Mouse (Mus musculus) layer of hippocampus, adult 9-11 months (tissue): ENCODE measurements around the gene Il4i1.

ENCODE experiments used
- DNase-seq: peaks from one replicate; pipeline ENCODE4 v3.0.0; 2022

Il4i1 gene

GRCm38 (mm10) chr7:44819391-44819790 is 3.2 kb downstream of the Il4i1 start:
- DNase-seq = no peak

GRCm38 (mm10) chr7:44819863-44820262 is 3.7 kb downstream of the Il4i1 start:
- no peak for DNase-seq

- DNase-seq = no peak
Measured at GRCm38 (mm10) chr7:44820525-44820924, 4.3 kb downstream of the Il4i1 start.

- peak; percentile 1 for DNase-seq
Measured at GRCm38 (mm10) chr7:44821666-44822448, 5.7 kb downstream of the Il4i1 start.

- peak; percentile 8 for DNase-seq
Measured at GRCm38 (mm10) chr7:44823409-44823808, 7.2 kb downstream of the Il4i1 start.

- DNase-seq = peak; percentile 64
Measured at GRCm38 (mm10) chr7:44824872-44825271, 8.7 kb downstream of the Il4i1 start.

GRCm38 (mm10) chr7:44826771-44827170 is 10.6 kb downstream of the Il4i1 start:
- DNase-seq = no peak

GRCm38 (mm10) chr7:44828706-44829105 is 12.5 kb downstream of the Il4i1 start:
- peak; percentile 1 for DNase-seq

- no peak for DNase-seq
Measured at GRCm38 (mm10) chr7:44832763-44833162, 16.6 kb downstream of the Il4i1 start.

GRCm38 (mm10) chr7:44835373-44836015 is 19.3 kb downstream of the Il4i1 start:
- no peak for DNase-seq

- DNase-seq = peak; percentile 51
Measured at GRCm38 (mm10) chr7:44836016-44836404, 19.8 kb downstream of the Il4i1 start.

- no peak for DNase-seq
Measured at GRCm38 (mm10) chr7:44836423-44837053, 20.4 kb downstream of the Il4i1 start.

GRCm38 (mm10) chr7:44838073-44838472 is 21.9 kb downstream of the Il4i1 start:
- no peak for DNase-seq

- DNase-seq = no peak
Measured at GRCm38 (mm10) chr7:44839171-44839490, 22.9 kb downstream of the Il4i1 start.

- peak; percentile 60 for DNase-seq
Measured at GRCm38 (mm10) chr7:44839491-44840191, 23.5 kb downstream of the Il4i1 start.

- peak; percentile 52 for DNase-seq
Measured at GRCm38 (mm10) chr7:44840426-44840825, 24.2 kb downstream of the Il4i1 start.

GRCm38 (mm10) chr7:44841825-44842463 is 25.8 kb downstream of the Il4i1 start:
- no peak for DNase-seq

- no peak for DNase-seq
Measured at GRCm38 (mm10) chr7:44845006-44845405, 28.8 kb downstream of the Il4i1 start.

- DNase-seq = peak; percentile 36
Measured at GRCm38 (mm10) chr7:44846804-44847203, 30.6 kb downstream of the Il4i1 start.

GRCm38 (mm10) chr7:44847772-44848171 is 31.6 kb downstream of the Il4i1 start:
- DNase-seq = peak; percentile 35

- peak; percentile 100 for DNase-seq
Measured at GRCm38 (mm10) chr7:44848561-44849415, 32.6 kb downstream of the Il4i1 start, which contains the start of the genes Akt1s1 and Tbc1d17. Gene Akt1s1 (plus strand): TSS chr7:44848991. Gene Tbc1d17 (minus strand): TSS chr7:44849079.
